Mouse (Mus musculus) limb, embryonic 10.5 days (tissue): Measurements from ENCODE around the gene Trim46. TPM values are rescaled to one million over a fixed set of nuclear protein-coding genes. Genes with fewer than 3 reads are reported as not detected.
"Not testable (repeated sequence)": the region's sequence is repeated elsewhere in the genome, so short reads cannot be mapped to it uniquely, and the experiment has no call there.

ENCODE experiments used
- DNase-seq: peaks from one replicate; pipeline ENCODE4 v3.0.0-alpha.2; 2017; ENCODE audit warnings: low spot score
- H3K27ac ChIP-seq: fragments of 300-500 bp; sonication (generic); 2 replicates; pipeline ENCODE4 v1.5.1; 2016; ENCODE audit warnings: mild to moderate bottlenecking
- H3K27me3 ChIP-seq: fragments of 300-500 bp; sonication (generic); 2 replicates; pipeline ENCODE4 v1.6.1; 2016; ENCODE audit warnings: low read depth, mild to moderate bottlenecking; ENCODE audit not compliant: poor library complexity, severe bottlenecking
- H3K36me3 ChIP-seq: fragments of 300-500 bp; sonication (generic); 2 replicates; pipeline ENCODE4 v1.6.1; 2016; ENCODE audit warnings: mild to moderate bottlenecking, moderate library complexity
- H3K4me1 ChIP-seq: fragments of 300-500 bp; sonication (generic); 2 replicates; pipeline ENCODE4 v1.6.1; 2016
- H3K4me3 ChIP-seq: fragments of 300-500 bp; sonication (generic); 2 replicates; pipeline ENCODE4 v1.5.1; 2016; ENCODE audit warnings: mild to moderate bottlenecking, moderate library complexity
- H3K9me3 ChIP-seq: fragments of 300-500 bp; sonication (generic); replicated peaks from 2 replicates; pipeline ENCODE4 v1.6.1; 2016; ENCODE audit warnings: mild to moderate bottlenecking
- WGBS: fragments of 180-500 bp; shearing (Covaris S2); methylation state at CpG from one replicate; pipeline ENCODE4 v1.1.7; 2016; 5-methylcytosine and 5-hydroxymethylcytosine counted together
- polyA plus RNA-seq: library from polyadenylated mRNA; unstranded; fragments of >200 nt; fragmentation: Nextera tagmentation; extraction: Ambion mirVana; gene quantifications from 2 replicates; pipeline ENCODE4 v1.2.1, GENCODE M21; 2016

The Trim46 gene
- polyA plus RNA-seq, 1 experiment from 2014 or later: 6.1 TPM

DNA sequence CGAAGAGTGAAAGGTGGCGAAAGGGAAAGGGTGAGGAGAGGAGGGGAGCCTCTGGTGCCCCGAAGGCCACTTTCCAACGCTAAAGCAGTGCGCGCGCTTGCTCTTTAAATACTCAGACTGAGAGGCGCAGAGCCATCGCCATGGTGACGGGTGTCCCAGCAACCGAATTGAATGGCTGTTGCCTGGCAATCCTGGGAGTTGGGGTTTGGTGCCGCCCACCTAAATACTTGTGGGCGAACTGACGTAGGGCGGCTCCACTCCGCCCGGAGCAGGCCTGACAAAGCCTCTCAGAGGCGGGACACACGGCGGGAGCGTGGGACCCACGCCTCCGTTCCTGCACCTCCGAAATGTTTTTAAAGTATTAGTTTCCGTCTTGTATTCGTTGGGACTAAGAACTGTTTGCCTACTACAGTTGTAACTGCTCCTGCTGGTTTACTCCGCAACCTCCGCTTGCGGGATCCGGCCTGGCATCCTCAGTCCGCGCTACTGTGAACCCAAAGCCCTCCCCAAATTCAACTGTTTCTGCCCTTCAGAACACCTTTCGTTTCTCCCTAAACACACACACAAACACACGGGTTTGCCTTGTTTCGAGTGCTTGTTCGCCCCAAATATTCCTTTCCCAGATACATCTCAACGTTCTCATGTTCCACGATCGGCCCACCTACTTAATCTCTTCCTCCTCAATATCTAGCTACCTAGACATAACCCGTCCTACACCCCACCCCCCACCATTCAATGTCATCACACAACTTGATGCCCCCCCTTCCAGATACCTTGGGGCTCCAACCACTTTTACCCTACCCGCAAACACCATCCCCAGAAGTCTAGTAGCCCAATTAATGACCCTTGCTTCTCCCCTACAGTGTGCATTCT is 18.6 kb downstream of the Trim46 start:
- Histone ChIP-seq H3K27me3 (peaks cover 61% of the 10 kb centered on the region), H3K9me3 (no peaks in the 10 kb centered on the region), H3K4me1 (peaks cover 50% of the 10 kb centered on the region), H3K27ac (peak overlapping the region; percentile 87), H3K4me3 (peak overlapping the region; percentile 66), H3K36me3 (peaks cover 27% of the 10 kb centered on the region)
- peak; percentile 93 for DNase-seq
- 4% methylated on average over 41 of the region's 41 CpGs for WGBS

DNA sequence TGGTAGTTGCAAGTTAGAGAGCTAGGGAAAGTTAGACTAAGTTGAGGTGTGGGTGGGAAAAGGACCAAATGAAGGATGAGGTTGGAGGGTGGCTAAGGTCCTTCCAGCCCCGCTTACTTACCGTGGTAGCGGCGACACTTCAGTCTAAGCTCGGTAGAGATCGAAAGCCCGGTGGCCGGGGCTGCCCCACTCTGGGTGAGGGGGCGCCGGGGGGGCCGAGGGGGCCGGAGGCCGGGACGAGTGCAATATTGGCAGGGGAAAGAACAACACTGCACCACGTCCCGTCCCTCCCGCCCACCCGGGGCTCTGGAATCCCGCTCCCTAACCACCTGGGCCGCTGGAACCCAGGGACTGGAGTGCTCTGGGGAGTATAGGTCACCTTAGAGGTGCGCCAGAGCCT is 19.2 kb downstream of the Trim46 start, which contains the start of gene Mtx1:
Mtx1 (minus strand) TSS at position 189 of the 400 bp plus-strand sequence.
- H3K4me3 ChIP-seq: peak within 1 kb of the TSS; percentile 66
- H3K27me3 ChIP-seq: peaks cover 60% of the 10 kb centered on the region
- no peaks in the 10 kb centered on the region for H3K9me3 ChIP-seq
- WGBS: under 1% methylated on average over 21 of the region's 21 CpGs
- H3K36me3 ChIP-seq: peaks cover 30% of the 10 kb centered on the region
- no peak for DNase-seq
- peak within 1 kb of the TSS; percentile 87 for H3K27ac ChIP-seq
- H3K4me1 ChIP-seq: peaks cover 45% of the 10 kb centered on the region

DNA sequence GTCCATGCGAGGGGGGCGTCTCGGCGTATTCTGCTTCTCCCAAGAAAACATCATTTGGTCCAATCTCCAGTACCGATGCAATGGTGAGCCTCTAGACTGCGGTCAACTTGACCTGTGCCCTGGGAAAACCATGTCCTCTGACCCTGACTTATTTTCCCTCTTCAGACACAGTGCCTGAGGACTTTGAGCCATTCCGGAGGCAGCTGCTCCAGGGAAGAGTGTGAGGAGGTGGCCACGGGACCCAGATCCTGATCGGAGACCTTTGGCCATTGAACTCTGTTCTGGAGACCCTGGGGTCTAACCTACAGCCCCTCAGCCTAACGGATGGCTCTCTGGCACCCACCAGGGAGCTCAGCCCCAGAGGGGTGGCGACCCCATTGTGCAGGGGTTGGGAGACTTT is 19.7 kb downstream of the Trim46 start:
- H3K4me1 ChIP-seq: peaks cover 44% of the 10 kb centered on the region

DNA sequence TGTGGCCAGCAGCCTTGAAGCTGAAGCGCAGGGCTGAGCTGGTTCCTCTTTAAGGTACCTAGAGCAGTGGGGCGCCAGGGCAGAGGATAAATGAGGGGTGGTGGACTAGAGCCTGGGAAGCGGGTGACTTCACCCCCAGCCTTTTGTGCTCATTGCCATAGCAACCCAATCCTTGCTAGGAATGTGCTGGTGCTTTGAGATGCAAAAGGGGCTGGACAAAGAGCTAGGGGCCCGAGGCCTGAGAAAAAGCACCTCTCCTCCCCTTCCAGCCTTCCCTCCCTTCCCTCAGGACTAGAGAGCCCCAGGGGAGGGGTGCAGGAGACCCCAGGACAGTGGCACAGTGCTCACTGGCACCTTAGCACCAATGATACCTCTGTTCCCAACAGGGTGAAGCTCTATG is 20.2 kb downstream of the Trim46 start:
- WGBS: 36% methylated on average over 4 of the region's 4 CpGs
- Histone ChIP-seq H3K4me3 (peak overlapping the region; percentile 66), H3K27ac (peak overlapping the region; percentile 87), H3K9me3 (no peaks in the 10 kb centered on the region), H3K27me3 (peaks cover 50% of the 10 kb centered on the region), H3K4me1 (peaks cover 48% of the 10 kb centered on the region), H3K36me3 (peaks cover 40% of the 10 kb centered on the region)
- DNase-seq: no peak

More for the DNA sequence above, 19.7 kb downstream of the Trim46 start:
- peak overlapping the region; percentile 66 for H3K4me3 ChIP-seq
- H3K36me3 ChIP-seq: peaks cover 35% of the 10 kb centered on the region
- H3K9me3 ChIP-seq: no peaks in the 10 kb centered on the region
- H3K27ac ChIP-seq: peak overlapping the region; percentile 87
- no peak for DNase-seq
- H3K27me3 ChIP-seq: peaks cover 54% of the 10 kb centered on the region
- WGBS: 15% methylated on average over 11 of the region's 11 CpGs

DNA sequence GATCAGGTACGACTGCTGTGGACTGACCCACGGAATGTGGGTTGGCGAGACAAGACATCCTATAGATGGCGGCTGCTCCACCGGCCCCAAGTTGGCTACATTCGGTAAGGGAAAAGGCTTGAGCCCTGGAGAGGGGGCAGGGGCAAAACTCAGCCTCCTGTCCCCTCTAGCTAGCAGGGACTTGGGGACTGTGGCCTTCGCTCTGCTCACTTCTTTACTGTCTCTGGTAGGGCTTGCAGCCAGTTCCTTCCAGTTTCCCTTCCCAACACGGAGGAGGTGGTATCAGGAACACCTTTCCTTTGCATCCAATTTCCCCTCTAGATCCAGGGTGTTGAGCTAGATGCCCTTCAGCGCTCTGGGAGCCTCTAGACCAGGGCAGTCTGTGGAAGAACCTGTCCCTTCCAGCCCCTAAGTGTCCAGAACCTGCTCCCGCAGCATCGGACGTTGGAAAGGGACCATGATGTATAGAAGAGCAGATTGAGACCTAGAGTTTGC is 20.7 kb downstream of the Trim46 start:
- no peak for DNase-seq
- H3K36me3 ChIP-seq: peaks cover 40% of the 10 kb centered on the region
- peaks cover 45% of the 10 kb centered on the region for H3K27me3 ChIP-seq
- H3K4me3 ChIP-seq: peak overlapping the region; percentile 66
- H3K9me3 ChIP-seq: no peaks in the 10 kb centered on the region
- WGBS: 54% methylated on average over 12 of the region's 12 CpGs
- peak overlapping the region; percentile 87; the same call in 1 of the 2 replicates for H3K27ac ChIP-seq
- H3K4me1 ChIP-seq: peaks cover 50% of the 10 kb centered on the region

DNA sequence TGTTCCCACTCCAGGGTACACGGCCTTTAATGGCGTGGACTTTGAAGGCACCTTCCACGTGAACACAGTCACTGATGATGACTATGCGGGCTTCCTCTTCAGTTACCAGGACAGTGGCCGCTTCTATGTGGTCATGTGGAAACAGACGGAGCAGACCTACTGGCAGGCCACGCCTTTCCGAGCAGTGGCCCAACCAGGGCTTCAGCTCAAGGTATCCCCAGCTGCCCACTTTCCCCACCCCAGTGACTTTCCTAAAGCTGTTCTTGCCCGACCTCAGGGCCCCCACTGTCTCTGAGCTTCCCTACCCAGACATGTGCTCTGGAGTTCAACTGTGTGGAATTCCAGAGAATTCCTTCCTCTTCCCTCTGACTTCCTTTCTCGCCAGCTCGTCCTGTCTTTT is 21.3 kb downstream of the Trim46 start:
- DNase-seq: no peak
- no peaks in the 10 kb centered on the region for H3K9me3 ChIP-seq
- H3K36me3 ChIP-seq: peaks cover 40% of the 10 kb centered on the region
- peaks cover 52% of the 10 kb centered on the region for H3K4me1 ChIP-seq
- peaks cover 39% of the 10 kb centered on the region for H3K27me3 ChIP-seq
- WGBS: 81% methylated on average over 11 of the region's 11 CpGs
- H3K4me3 ChIP-seq: no peak overlapping the region
- no peak overlapping the region for H3K27ac ChIP-seq

DNA sequence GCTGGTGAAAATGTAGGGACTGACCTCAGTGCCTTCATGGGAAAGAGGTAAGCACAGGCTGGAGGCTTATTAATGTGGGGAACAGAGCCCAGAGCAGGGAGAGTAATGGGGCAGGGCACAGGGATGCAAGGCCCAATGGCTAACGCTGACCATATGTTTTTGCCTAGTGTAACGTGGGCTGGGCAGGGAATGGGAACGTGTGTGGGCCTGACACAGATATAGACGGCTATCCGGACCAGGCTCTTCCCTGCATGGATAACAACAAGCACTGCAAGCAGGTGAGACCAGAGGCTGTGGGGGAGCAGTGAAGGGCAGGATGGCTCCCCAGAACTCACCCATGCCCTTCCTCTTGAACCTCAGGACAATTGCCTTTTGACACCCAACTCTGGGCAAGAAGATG is 24.9 kb downstream of the Trim46 start:
- Histone ChIP-seq H3K4me1 (peaks cover 34% of the 10 kb centered on the region), H3K9me3 (no peaks in the 10 kb centered on the region), H3K27ac (no peak overlapping the region), H3K4me3 (no peak overlapping the region), H3K27me3 (peaks cover 17% of the 10 kb centered on the region), H3K36me3 (peaks cover 43% of the 10 kb centered on the region)
- no peak for DNase-seq
- 49% methylated on average over 5 of the region's 5 CpGs for WGBS

DNA sequence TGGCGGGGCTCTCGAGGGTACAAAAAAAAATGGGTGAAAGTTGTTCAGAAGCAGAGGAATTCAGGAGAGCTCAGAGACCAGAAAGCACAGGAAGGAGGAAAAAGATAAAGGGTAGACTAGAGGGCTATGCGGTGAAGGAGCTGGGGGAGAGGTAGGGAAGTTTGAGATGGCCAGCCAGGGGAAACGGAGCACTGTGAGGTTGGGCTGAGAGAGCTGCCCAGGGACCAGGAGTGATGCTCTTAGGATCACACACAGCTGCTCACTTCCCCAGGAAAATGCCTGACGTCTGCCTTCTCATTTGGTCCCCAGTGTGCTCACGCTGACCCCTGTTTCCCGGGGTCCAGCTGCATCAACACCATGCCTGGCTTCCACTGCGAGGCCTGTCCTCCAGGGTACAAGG is 26.6 kb downstream of the Trim46 start:
- H3K27ac ChIP-seq: no peak overlapping the region
- H3K4me3 ChIP-seq: no peak overlapping the region
- no peaks in the 10 kb centered on the region for H3K9me3 ChIP-seq
- 42% methylated on average over 8 of the region's 8 CpGs for WGBS
- peaks cover 35% of the 10 kb centered on the region for H3K4me1 ChIP-seq
- peaks cover 1% of the 10 kb centered on the region; the same call in 1 of the 2 replicates for H3K27me3 ChIP-seq
- H3K36me3 ChIP-seq: peaks cover 34% of the 10 kb centered on the region
- no peak for DNase-seq

DNA sequence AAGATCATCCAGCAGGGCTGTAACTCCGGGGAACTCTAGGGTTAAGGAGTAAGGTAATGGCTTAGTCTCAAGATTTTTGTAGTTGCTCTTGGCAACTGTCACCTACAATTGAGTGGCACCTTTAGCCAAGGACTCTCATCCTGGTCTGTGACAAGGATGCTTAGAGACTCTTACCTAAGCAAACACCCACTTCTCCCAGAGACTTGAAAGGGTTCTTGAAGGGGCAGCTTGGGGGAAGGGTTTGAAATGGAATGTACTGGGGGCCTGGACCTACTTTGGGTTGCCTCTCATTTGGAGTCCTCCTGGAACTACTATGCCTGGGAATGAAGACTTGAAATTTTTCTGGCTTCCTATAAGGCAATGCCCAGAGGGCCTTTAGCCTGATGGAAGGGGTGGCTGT is 27.8 kb downstream of the Trim46 start:
- WGBS: 92% methylated on average over 1 of the region's 1 CpGs
- Histone ChIP-seq H3K27ac (no peak overlapping the region), H3K4me3 (no peak overlapping the region)

DNA sequence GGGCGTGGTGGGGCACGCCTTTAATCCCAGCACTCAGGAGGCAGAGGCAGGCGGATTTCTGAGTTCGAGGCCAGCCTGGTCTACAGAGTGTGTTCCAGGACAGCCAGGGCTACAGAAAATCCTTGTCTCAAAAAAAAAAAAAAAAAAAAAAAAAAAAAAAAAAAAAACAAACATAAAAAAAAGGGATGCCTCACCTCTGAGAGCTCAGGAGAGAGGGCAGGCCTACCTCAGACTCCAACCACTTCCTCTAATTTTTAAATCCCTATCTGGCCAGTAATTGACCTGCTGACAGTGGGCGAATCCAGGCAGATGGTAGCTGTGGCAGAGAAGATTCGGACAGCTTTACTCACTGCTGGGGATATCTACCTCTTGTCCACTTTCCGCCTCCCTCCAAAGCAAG is 29.7 kb downstream of the Trim46 start:
- not testable (repeated sequence) for H3K27me3 ChIP-seq, H3K9me3 ChIP-seq, H3K4me3 ChIP-seq, DNase-seq, H3K27ac ChIP-seq
- peaks cover 19% of the 10 kb centered on the region for H3K36me3 ChIP-seq
- peaks cover 49% of the 10 kb centered on the region for H3K4me1 ChIP-seq
- 79% methylated on average over 7 of the region's 7 CpGs for WGBS

More for the DNA sequence above, 27.8 kb downstream of the Trim46 start:
- no peak for DNase-seq
- Histone ChIP-seq H3K4me1 (peaks cover 40% of the 10 kb centered on the region), H3K9me3 (no peaks in the 10 kb centered on the region), H3K27me3 (no peaks in the 10 kb centered on the region), H3K36me3 (peaks cover 21% of the 10 kb centered on the region)

DNA sequence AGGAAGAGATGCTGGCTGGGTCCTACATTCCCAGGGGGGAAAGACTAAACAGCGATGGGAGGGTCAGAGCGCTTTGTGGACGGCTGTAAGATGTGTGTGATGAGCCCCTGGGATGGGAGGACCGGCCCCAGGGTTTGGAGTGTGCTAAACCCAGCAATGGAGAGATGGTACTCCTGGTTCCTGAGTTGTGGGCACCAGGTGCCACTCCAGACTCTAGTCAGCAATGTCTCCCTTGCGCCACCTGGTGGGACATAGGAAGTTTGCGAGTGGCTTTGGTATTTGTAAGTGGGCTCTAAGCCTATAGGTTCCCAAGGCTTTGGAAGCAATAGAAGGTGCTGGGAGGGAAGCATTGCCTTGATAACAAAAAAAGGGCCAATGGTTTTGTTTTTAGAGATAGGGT is 30.3 kb downstream of the Trim46 start:
- Histone ChIP-seq H3K27me3 (no peaks in the 10 kb centered on the region), H3K4me3 (peak overlapping the region; percentile 78), H3K36me3 (peaks cover 17% of the 10 kb centered on the region), H3K4me1 (peaks cover 44% of the 10 kb centered on the region), H3K9me3 (no peaks in the 10 kb centered on the region), H3K27ac (peak overlapping the region; percentile 96)
- 0% methylated on average over 6 of the region's 6 CpGs for WGBS
- peak; percentile 87 for DNase-seq

DNA sequence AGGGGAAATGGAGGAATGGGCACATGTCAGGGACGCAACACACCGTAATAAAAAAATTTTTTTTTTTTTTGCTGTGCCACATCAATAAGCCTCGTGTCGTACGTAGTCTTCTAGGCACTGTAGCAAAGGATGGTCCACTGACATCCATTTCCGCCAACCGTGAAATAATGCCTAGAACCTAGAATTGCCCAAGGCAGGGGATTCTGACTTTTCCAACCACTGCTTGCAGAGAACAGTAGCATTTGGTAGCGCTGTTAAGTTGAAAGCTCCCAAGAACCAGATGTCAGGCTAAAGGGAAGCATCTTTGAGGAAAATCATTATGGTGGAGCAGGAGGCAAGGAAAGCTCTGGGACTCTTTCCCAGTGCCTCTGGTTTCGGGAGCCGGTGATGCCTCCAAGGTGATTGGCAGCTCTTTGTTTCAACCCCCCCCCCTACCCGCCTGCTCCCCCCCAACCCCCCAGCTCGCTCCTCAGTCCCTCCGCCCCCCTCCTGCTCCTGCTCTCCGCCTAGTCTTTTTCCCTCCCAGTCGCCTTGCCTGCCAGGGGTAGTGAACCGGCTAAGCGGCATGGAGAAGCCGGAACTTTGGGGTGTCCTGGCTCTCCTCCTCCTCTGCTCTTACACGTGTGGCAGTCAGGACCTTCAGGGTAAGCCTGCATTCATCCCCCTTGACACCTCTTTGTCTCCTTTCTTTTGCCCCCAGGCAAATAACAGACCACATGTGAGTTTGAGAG is 31.3 kb downstream of the Trim46 start, which contains the start of gene Thbs3:
Thbs3 (plus strand) TSS at position 500 of the 731 bp plus-strand sequence.
- H3K27me3 ChIP-seq: no peaks in the 10 kb centered on the region
- whole genome bisulfite sequencing: under 1% methylated on average over 19 of the region's 19 CpGs
- peak within 1 kb of the TSS; percentile 78 for H3K4me3 ChIP-seq
- peak; percentile 64 for DNase-seq
- no peaks in the 10 kb centered on the region for H3K9me3 ChIP-seq
- H3K36me3 ChIP-seq: peaks cover 27% of the 10 kb centered on the region
- H3K27ac ChIP-seq: peak within 1 kb of the TSS; percentile 96
- peaks cover 41% of the 10 kb centered on the region for H3K4me1 ChIP-seq
